Mouse (Mus musculus): ENCODE data around the gene Alkbh2. TPM values are rescaled to one million over a fixed set of nuclear protein-coding genes. Genes with fewer than 3 reads are reported as not detected.
A peak's percentile ranks its signal among the peaks of the same experiment; 100 is the strongest.

The Alkbh2 gene
- 4.8 and 6.1 TPM in 2 replicates for polyA plus RNA-seq (2015; fragmentation: Nextera tagmentation; extraction: Ambion mirVana)

GRCm38 (mm10) chr5:114127374-114128349, at the start of gene Alkbh2:
Gene Alkbh2, minus strand, starts transcription at chr5:114128218.
- peak; percentile 30; the same call in 1 of the 2 replicates for ATAC-seq (ENCODE audit: insufficient read depth, low FRiP score)
- Histone ChIP-seq H3K36me3 (ENCODE audit: control insufficient read depth, insufficient read depth, low read length) (no peaks in the 10 kb centered on the region; the same call in 1 of the 2 replicates), H3K4me2 (ENCODE audit: low read depth, low read length) (peak within 1 kb of the TSS; percentile 98), H3K4me3 (replicated peaks; ENCODE audit: low read length) (peak within 1 kb of the TSS; percentile 78), H3K4me1 (ENCODE audit: control insufficient read depth, insufficient read depth, low read length) (peaks cover 18% of the 10 kb centered on the region), H3K9me3 (replicated peaks; ENCODE audit: control insufficient read depth, low read length) (no peaks in the 10 kb centered on the region), H3K9ac (ENCODE audit: low read length) (peak within 1 kb of the TSS; percentile 83), H3K27me3 (ENCODE audit: control insufficient read depth, insufficient read depth, low read length) (no peaks in the 10 kb centered on the region), H3K27ac (ENCODE audit: low read length) (peak within 1 kb of the TSS; percentile 93)
- 1% methylated on average over 69 of the region's 69 CpGs for WGBS

- H3K9me3 ChIP-seq (replicated peaks; ENCODE audit: control insufficient read depth, low read length): no peaks in the 10 kb centered on the region
- WGBS: 59% methylated on average over 8 of the region's 8 CpGs
Measured at GRCm38 (mm10) chr5:114176548-114177400, 48.8 kb upstream of the Alkbh2 start.

GRCm38 (mm10) chr5:114175596-114176171, 47.7 kb upstream of the Alkbh2 start:
- Histone ChIP-seq H3K4me2 (ENCODE audit: low read depth, low read length) (peak overlapping the region; percentile 86), H3K9ac (ENCODE audit: low read length) (peak overlapping the region; percentile 79), H3K4me1 (ENCODE audit: control insufficient read depth, insufficient read depth, low read length) (peaks cover 7% of the 10 kb centered on the region), H3K27ac (ENCODE audit: low read length) (peak overlapping the region; percentile 75), H3K27me3 (ENCODE audit: control insufficient read depth, insufficient read depth, low read length) (no peaks in the 10 kb centered on the region), H3K4me3 (replicated peaks; ENCODE audit: low read length) (peak overlapping the region; percentile 65), H3K36me3 (ENCODE audit: control insufficient read depth, insufficient read depth, low read length) (no peaks in the 10 kb centered on the region), H3K9me3 (replicated peaks; ENCODE audit: control insufficient read depth, low read length) (no peaks in the 10 kb centered on the region)
- peak; percentile 98 for ATAC-seq (ENCODE audit: insufficient read depth, low FRiP score)
- under 1% methylated on average over 26 of the region's 26 CpGs for WGBS

More at GRCm38 (mm10) chr5:114176548-114177400, 48.8 kb upstream of the Alkbh2 start:
- no peak for ATAC-seq (ENCODE audit: insufficient read depth, low FRiP score)
- H3K4me2 ChIP-seq (ENCODE audit: low read depth, low read length): peak overlapping the region; percentile 86
- H3K4me3 ChIP-seq (replicated peaks; ENCODE audit: low read length): peak overlapping the region; percentile 65
- H3K27me3 ChIP-seq (ENCODE audit: control insufficient read depth, insufficient read depth, low read length): no peaks in the 10 kb centered on the region
- no peaks in the 10 kb centered on the region for H3K36me3 ChIP-seq (ENCODE audit: control insufficient read depth, insufficient read depth, low read length)
- H3K4me1 ChIP-seq (ENCODE audit: control insufficient read depth, insufficient read depth, low read length): peaks cover 7% of the 10 kb centered on the region
- H3K27ac ChIP-seq (ENCODE audit: low read length): peak overlapping the region; percentile 75; the same call in 1 of the 2 replicates
- H3K9ac ChIP-seq (ENCODE audit: low read length): peak overlapping the region; percentile 79

GRCm38 (mm10) chr5:114174639-114175038, 46.6 kb upstream of the Alkbh2 start:
- peaks cover 7% of the 10 kb centered on the region for H3K4me1 ChIP-seq (ENCODE audit: control insufficient read depth, insufficient read depth, low read length)
- no peak overlapping the region for H3K27ac ChIP-seq (ENCODE audit: low read length)
- peak overlapping the region; percentile 12; the same call in 1 of the 2 replicates for H3K4me3 ChIP-seq (replicated peaks; ENCODE audit: low read length)
- WGBS: 10% methylated on average over 16 of the region's 16 CpGs
- H3K36me3 ChIP-seq (ENCODE audit: control insufficient read depth, insufficient read depth, low read length): no peaks in the 10 kb centered on the region
- H3K9me3 ChIP-seq (replicated peaks; ENCODE audit: control insufficient read depth, low read length): no peaks in the 10 kb centered on the region
- ATAC-seq (ENCODE audit: insufficient read depth, low FRiP score): no peak
- peak overlapping the region; percentile 46 for H3K4me2 ChIP-seq (ENCODE audit: low read depth, low read length)
- H3K27me3 ChIP-seq (ENCODE audit: control insufficient read depth, insufficient read depth, low read length): no peaks in the 10 kb centered on the region
- no peak overlapping the region for H3K9ac ChIP-seq (ENCODE audit: low read length)

- H3K27me3 ChIP-seq (ENCODE audit: control insufficient read depth, insufficient read depth, low read length): no peaks in the 10 kb centered on the region
- H3K4me2 ChIP-seq (ENCODE audit: low read depth, low read length): peak overlapping the region; percentile 46
- H3K4me3 ChIP-seq (replicated peaks; ENCODE audit: low read length): peak overlapping the region; percentile 12; the same call in 1 of the 2 replicates
- H3K4me1 ChIP-seq (ENCODE audit: control insufficient read depth, insufficient read depth, low read length): peaks cover 7% of the 10 kb centered on the region
- H3K9ac ChIP-seq (ENCODE audit: low read length): no peak overlapping the region
- no peak for ATAC-seq (ENCODE audit: insufficient read depth, low FRiP score)
- no peak overlapping the region for H3K27ac ChIP-seq (ENCODE audit: low read length)
- H3K9me3 ChIP-seq (replicated peaks; ENCODE audit: control insufficient read depth, low read length): no peaks in the 10 kb centered on the region
- H3K36me3 ChIP-seq (ENCODE audit: control insufficient read depth, insufficient read depth, low read length): no peaks in the 10 kb centered on the region
- 23% methylated on average over 15 of the region's 16 CpGs for WGBS
Measured at GRCm38 (mm10) chr5:114173877-114174581, 46.0 kb upstream of the Alkbh2 start.

GRCm38 (mm10) chr5:114173458-114173857, 45.4 kb upstream of the Alkbh2 start:
- Histone ChIP-seq H3K4me2 (ENCODE audit: low read depth, low read length) (no peak overlapping the region), H3K27me3 (ENCODE audit: control insufficient read depth, insufficient read depth, low read length) (no peaks in the 10 kb centered on the region), H3K4me3 (replicated peaks; ENCODE audit: low read length) (no peak overlapping the region), H3K9me3 (replicated peaks; ENCODE audit: control insufficient read depth, low read length) (no peaks in the 10 kb centered on the region), H3K27ac (ENCODE audit: low read length) (no peak overlapping the region), H3K36me3 (ENCODE audit: control insufficient read depth, insufficient read depth, low read length) (no peaks in the 10 kb centered on the region), H3K4me1 (ENCODE audit: control insufficient read depth, insufficient read depth, low read length) (peaks cover 7% of the 10 kb centered on the region), H3K9ac (ENCODE audit: low read length) (no peak overlapping the region)
- WGBS: 73% methylated on average over 7 of the region's 7 CpGs
- ATAC-seq (ENCODE audit: insufficient read depth, low FRiP score): no peak

- no peak overlapping the region for H3K9ac ChIP-seq (ENCODE audit: low read length)
- no peak overlapping the region for H3K4me3 ChIP-seq (replicated peaks; ENCODE audit: low read length)
- WGBS: 80% methylated on average over 3 of the region's 3 CpGs
- ATAC-seq (ENCODE audit: insufficient read depth, low FRiP score): no peak
- H3K4me2 ChIP-seq (ENCODE audit: low read depth, low read length): no peak overlapping the region
- H3K4me1 ChIP-seq (ENCODE audit: control insufficient read depth, insufficient read depth, low read length): peaks cover 7% of the 10 kb centered on the region
- H3K36me3 ChIP-seq (ENCODE audit: control insufficient read depth, insufficient read depth, low read length): no peaks in the 10 kb centered on the region
- H3K9me3 ChIP-seq (replicated peaks; ENCODE audit: control insufficient read depth, low read length): no peaks in the 10 kb centered on the region
- H3K27me3 ChIP-seq (ENCODE audit: control insufficient read depth, insufficient read depth, low read length): no peaks in the 10 kb centered on the region
- H3K27ac ChIP-seq (ENCODE audit: low read length): no peak overlapping the region
Measured at GRCm38 (mm10) chr5:114172936-114173335, 44.9 kb upstream of the Alkbh2 start.

GRCm38 (mm10) chr5:114170345-114170744, 42.3 kb upstream of the Alkbh2 start:
- Histone ChIP-seq H3K36me3 (ENCODE audit: control insufficient read depth, insufficient read depth, low read length) (no peaks in the 10 kb centered on the region), H3K27me3 (ENCODE audit: control insufficient read depth, insufficient read depth, low read length) (no peaks in the 10 kb centered on the region), H3K9ac (ENCODE audit: low read length) (no peak overlapping the region), H3K4me1 (ENCODE audit: control insufficient read depth, insufficient read depth, low read length) (peaks cover 3% of the 10 kb centered on the region), H3K4me2 (ENCODE audit: low read depth, low read length) (no peak overlapping the region), H3K9me3 (replicated peaks; ENCODE audit: control insufficient read depth, low read length) (no peaks in the 10 kb centered on the region), H3K4me3 (replicated peaks; ENCODE audit: low read length) (no peak overlapping the region), H3K27ac (ENCODE audit: low read length) (no peak overlapping the region)
- WGBS: 77% methylated on average over 7 of the region's 7 CpGs
- no peak for ATAC-seq (ENCODE audit: insufficient read depth, low FRiP score)

All from stomach, embryonic 16.5 days (tissue).